Mouse (Mus musculus) limb, embryonic 11.5 days (tissue): Measurements from ENCODE around the gene Olfr1423. TPM values are rescaled to one million over a fixed set of nuclear protein-coding genes. Genes with fewer than 3 reads are reported as not detected.

Experiments used
- ATAC-seq: fragments of 200-750 bp; cut with Nextera tagmentation; 2 replicates; pipeline ENCODE4 v1.8.0; 2017; ENCODE audit warnings: low read depth; ENCODE audit not compliant: insufficient number of reproducible peaks, low FRiP score, low TSS enrichment
- DNase-seq: peaks from one replicate; pipeline ENCODE4 v3.0.0-alpha.2; 2015; ENCODE audit warnings: low spot score
- H3K27ac ChIP-seq: fragments of 300-500 bp; sonication (generic); replicated peaks from 2 replicates; pipeline ENCODE4 v1.5.1; 2014; ENCODE audit warnings: low read depth, mild to moderate bottlenecking, low read length
- H3K27me3 ChIP-seq: fragments of 300-500 bp; sonication (generic); 2 replicates; pipeline ENCODE4 v1.6.1; 2014; ENCODE audit warnings: mild to moderate bottlenecking, low read length, mixed read lengths; ENCODE audit not compliant: control insufficient read depth, insufficient read depth
- H3K36me3 ChIP-seq: fragments of 300-500 bp; sonication (generic); 2 replicates; pipeline ENCODE4 v1.6.1; 2014; ENCODE audit warnings: mild to moderate bottlenecking, low read length, moderate library complexity, mixed read lengths; ENCODE audit not compliant: control insufficient read depth, insufficient read depth
- H3K4me1 ChIP-seq: fragments of 300-500 bp; sonication (generic); 2 replicates; pipeline ENCODE4 v1.6.1; 2014; ENCODE audit warnings: low read length, mixed read lengths; ENCODE audit not compliant: control insufficient read depth, insufficient read depth
- H3K4me2 ChIP-seq: fragments of 300-500 bp; sonication (generic); 2 replicates; pipeline ENCODE4 v1.6.1; 2014; ENCODE audit warnings: low read depth, mild to moderate bottlenecking, moderate library complexity; ENCODE audit not compliant: severe bottlenecking
- H3K4me3 ChIP-seq: fragments of 300-500 bp; sonication (generic); 2 replicates; pipeline ENCODE4 v1.5.1; 2014; ENCODE audit warnings: low read depth, low read length
- H3K9ac ChIP-seq: fragments of 300-500 bp; sonication (generic); 2 replicates; pipeline ENCODE4 v1.6.1; 2014; ENCODE audit warnings: mild to moderate bottlenecking, low read length
- H3K9me3 ChIP-seq: fragments of 300-500 bp; sonication (generic); 2 replicates; pipeline ENCODE4 v1.6.1; 2016; ENCODE audit warnings: low read length; ENCODE audit not compliant: control insufficient read depth
- WGBS: fragments of 180-500 bp; shearing (Covaris S2); extraction: QIAGEN DNeasy Blood & Tissue Kit; methylation state at CpG from one replicate; pipeline ENCODE4 v1.1.7; 2014; 5-methylcytosine and 5-hydroxymethylcytosine counted together
- polyA plus RNA-seq: library from polyadenylated mRNA; unstranded; fragments of >200 nt; fragmentation: Nextera tagmentation; extraction: Ambion mirVana; gene quantifications from 2 replicates; pipeline ENCODE4 v1.2.1, GENCODE M21; 2014

The Olfr1423 gene
- polyA plus RNA-seq, 1 experiment from 2014 or later: not detected

- H3K4me3 ChIP-seq: peak overlapping the region; percentile 59
- peak overlapping the region; percentile 85 for H3K9ac ChIP-seq
- peak overlapping the region; percentile 82 for H3K27ac ChIP-seq
- no peaks in the 10 kb centered on the region for H3K36me3 ChIP-seq
- H3K27me3 ChIP-seq: no peaks in the 10 kb centered on the region
- peak; percentile 7; the same call in 1 of the 2 replicates for ATAC-seq
- DNase-seq: peak; percentile 87
- peak overlapping the region; percentile 66 for H3K4me2 ChIP-seq
- under 1% methylated on average over 24 of the region's 24 CpGs for WGBS
- H3K4me1 ChIP-seq: no peaks in the 10 kb centered on the region
- H3K9me3 ChIP-seq: no peaks in the 10 kb centered on the region
Observed at GRCm38 (mm10) chr19:12009501-12010280, 31.4 kb downstream of the Olfr1423 start.

DNA sequence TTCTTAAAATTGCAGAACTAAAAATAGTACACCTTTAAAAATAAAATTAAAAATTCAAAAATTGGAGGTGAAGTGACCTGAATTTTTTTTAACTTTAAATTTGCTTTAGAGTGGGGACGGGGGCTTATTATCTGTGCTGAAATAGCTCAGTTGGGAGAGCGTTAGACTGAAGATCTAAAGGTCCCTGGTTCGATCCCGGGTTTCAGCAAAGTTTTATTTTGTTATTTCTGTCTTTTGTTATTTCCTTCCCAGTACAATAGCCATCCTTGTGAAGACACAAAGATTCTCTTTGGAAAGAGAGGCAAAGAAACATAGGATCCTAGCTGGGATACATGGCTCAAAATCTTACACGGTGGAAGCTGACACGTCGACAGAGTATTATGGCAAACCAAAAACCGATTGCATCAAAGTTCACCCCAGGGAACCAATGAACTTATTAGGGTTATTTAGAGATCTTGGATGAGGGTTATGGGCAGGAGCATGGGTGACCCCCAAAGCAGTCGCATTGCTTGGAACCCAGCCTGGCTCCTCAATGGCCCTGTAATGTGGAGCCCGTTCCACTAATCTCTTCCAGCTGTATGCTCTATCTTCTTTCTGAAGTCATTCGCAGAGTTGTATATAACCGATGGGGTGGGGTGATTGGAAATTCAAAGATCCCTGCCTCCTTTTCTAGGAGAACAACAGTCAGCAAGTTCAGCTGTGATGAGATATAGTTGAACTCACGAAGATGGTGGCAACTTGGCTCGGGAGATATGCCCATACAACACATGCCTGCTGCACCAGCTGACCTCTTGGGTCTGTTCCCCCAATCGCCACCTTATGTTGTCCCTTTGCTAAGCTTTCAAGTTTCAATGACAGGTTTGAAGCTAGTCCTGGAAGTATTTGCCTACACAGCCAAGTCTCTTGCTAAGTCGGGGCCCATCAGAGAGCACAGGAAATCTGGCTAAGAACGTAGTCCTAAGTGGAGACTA is 32.4 kb downstream of the Olfr1423 start:
- H3K27me3 ChIP-seq: no peaks in the 10 kb centered on the region
- no peaks in the 10 kb centered on the region for H3K36me3 ChIP-seq
- H3K4me3 ChIP-seq: no peak overlapping the region
- 15% methylated on average over 17 of the region's 17 CpGs for WGBS
- DNase-seq (peak; percentile 29), ATAC-seq (no peak)
- H3K4me2 ChIP-seq: 0 out of 2 replicates have a peak overlapping the region, but pooled peaks have one; percentile 35
- H3K27ac ChIP-seq: no peak overlapping the region
- no peak overlapping the region for H3K9ac ChIP-seq
- no peaks in the 10 kb centered on the region for H3K4me1 ChIP-seq
- no peaks in the 10 kb centered on the region for H3K9me3 ChIP-seq

- Histone ChIP-seq H3K9me3 (no peaks in the 10 kb centered on the region), H3K4me2 (peak overlapping the region; percentile 58; the same call in 1 of the 2 replicates), H3K27me3 (no peaks in the 10 kb centered on the region), H3K4me3 (0 out of 2 replicates have a peak overlapping the region, but pooled peaks have one; percentile 17), H3K4me1 (no peaks in the 10 kb centered on the region), H3K36me3 (no peaks in the 10 kb centered on the region), H3K9ac (no peak overlapping the region), H3K27ac (no peak overlapping the region)
- DNase-seq: peak; percentile 76
- ATAC-seq: no peak
- 8% methylated on average over 17 of the region's 17 CpGs for WGBS
Observed at GRCm38 (mm10) chr19:12007105-12007931, 33.8 kb downstream of the Olfr1423 start.

- 1% methylated on average over 17 of the region's 17 CpGs for WGBS
Observed at GRCm38 (mm10) chr19:12006361-12006947, 34.7 kb downstream of the Olfr1423 start.

DNA sequence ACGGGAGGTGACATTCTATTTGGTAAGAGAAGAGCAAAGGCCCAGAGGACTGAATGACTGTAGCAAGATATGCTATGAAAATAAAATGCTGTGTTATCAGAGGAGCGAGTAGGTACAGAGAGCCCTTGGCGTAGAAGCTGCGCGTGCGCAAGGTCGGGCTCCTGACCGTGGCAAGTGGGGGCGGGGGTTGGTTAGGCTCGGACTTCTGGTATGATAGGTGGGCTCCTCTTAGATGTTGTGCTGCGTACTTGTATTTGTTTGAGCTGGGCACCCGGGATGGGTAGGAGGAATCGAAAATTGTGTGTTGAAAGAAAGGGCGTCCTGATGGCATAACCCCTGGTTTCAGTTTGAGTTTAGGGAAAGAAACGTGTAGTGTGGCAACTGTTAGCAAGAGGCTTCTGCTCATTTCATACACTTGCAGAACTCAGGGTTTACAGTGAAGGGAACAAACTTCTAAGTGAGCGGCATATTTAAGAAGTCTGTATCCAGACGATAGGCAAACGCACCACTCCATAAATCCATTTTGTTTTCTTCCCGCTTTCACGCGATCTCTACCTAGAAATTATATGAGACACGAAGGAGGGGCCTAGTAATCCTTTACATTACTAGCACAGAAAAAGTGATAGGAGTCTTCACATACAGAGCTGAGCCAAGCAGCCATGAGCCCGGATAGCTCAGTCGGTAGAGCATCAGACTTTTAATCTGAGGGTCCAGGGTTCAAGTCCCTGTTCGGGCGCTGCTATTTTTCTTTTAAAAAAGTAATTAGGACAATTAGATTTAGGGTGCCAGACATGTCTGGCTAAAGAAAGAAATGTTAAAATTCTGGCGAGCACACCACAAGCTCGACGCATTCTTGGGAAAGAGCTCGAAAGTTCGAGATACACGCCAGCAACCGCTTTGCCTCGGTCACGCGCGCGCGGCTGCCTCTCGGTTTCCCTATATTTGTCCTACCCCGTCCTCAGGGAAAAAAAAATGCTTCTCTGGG is 35.4 kb downstream of the Olfr1423 start:
- H3K4me1 ChIP-seq: no peaks in the 10 kb centered on the region
- H3K27me3 ChIP-seq: no peaks in the 10 kb centered on the region
- peak; percentile 51; the same call in 1 of the 2 replicates for ATAC-seq
- no peaks in the 10 kb centered on the region for H3K9me3 ChIP-seq
- H3K27ac ChIP-seq: no peak overlapping the region
- peak overlapping the region; percentile 58 for H3K4me2 ChIP-seq
- H3K36me3 ChIP-seq: no peaks in the 10 kb centered on the region
- peak; percentile 97 for DNase-seq
- peak overlapping the region; percentile 52 for H3K4me3 ChIP-seq
- peak overlapping the region; percentile 41; the same call in 1 of the 2 replicates for H3K9ac ChIP-seq
- WGBS: under 1% methylated on average over 41 of the region's 41 CpGs

More at GRCm38 (mm10) chr19:12006361-12006947, 34.7 kb downstream of the Olfr1423 start:
- H3K36me3 ChIP-seq: no peaks in the 10 kb centered on the region
- H3K9me3 ChIP-seq: no peaks in the 10 kb centered on the region
- peak overlapping the region; percentile 52 for H3K4me3 ChIP-seq
- ATAC-seq (no peak), DNase-seq (peak; percentile 52)
- peak overlapping the region; percentile 58 for H3K4me2 ChIP-seq
- 0 out of 2 replicates have a peak overlapping the region, but pooled peaks have one; percentile 17 for H3K9ac ChIP-seq
- no peaks in the 10 kb centered on the region for H3K4me1 ChIP-seq
- no peaks in the 10 kb centered on the region for H3K27me3 ChIP-seq
- no peak overlapping the region for H3K27ac ChIP-seq

DNA sequence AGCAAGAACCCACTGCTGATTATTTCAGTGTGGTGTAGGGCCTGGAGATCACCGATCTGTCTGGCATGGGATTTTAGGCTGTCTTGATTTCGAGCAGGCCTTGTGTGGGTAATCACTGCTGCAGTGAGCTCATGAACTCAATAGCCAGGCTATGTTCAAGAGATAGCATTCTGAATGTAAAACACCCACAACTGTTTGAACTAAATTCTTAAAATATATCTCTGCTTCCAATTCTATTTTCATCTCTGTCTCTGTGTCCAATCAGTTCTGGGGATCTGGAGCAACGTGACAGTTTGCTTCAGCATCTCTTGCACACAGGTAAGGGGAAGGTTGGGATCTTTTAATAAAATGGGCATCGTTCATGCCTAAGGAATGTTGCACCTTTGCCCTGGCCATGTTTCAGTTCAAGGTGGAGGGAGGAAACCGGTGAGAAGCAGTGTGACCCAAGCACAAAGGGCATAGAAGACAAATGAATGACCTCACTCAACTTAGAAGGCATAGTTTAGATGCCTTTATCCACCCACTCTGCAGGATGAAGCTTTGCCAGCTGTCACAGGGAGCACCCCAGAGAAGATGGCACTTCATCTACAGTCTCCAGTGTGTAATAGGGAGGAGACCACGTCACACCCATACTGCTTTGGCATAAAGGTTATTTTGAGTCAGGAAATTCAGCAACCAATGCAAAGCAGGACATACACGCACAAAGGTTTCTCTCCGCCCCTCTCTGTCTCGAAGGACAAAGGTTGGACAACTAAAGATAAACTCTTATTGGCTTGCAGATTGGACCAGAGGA is 36.7 kb downstream of the Olfr1423 start:
- H3K4me2 ChIP-seq: peak overlapping the region; percentile 58; the same call in 1 of the 2 replicates
- no peaks in the 10 kb centered on the region for H3K9me3 ChIP-seq
- no peak for ATAC-seq
- DNase-seq: no peak
- H3K4me3 ChIP-seq: peak overlapping the region; percentile 52; the same call in 1 of the 2 replicates
- H3K4me1 ChIP-seq: no peaks in the 10 kb centered on the region
- 69% methylated on average over 9 of the region's 9 CpGs for WGBS
- no peak overlapping the region for H3K9ac ChIP-seq
- H3K36me3 ChIP-seq: no peaks in the 10 kb centered on the region
- H3K27me3 ChIP-seq: no peaks in the 10 kb centered on the region
- H3K27ac ChIP-seq: no peak overlapping the region
